Mouse (Mus musculus): ENCODE data around the gene Sntg2.

DNA sequence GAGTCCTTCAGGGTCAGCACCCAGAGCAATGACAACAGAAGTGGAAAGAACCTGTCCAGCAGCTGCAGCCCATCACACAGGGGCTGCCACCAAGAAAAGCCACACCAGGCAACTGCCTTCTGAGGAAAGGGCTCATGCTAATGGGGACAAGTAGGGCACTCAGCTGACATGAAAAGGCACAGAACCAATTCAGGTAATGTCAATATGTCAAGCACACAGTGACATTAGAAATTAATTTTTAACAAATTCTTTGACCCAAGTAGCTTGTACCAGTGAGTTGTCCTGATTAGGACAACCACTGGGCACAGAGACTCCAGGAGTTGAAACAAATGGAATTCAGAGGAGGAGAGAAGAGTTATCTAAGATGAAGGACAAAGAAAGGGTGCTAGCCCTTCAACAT is 60.2 kb downstream of the Sntg2 start:
- TF ChIP-seq POLR2A (IDR thresholded peaks at IDR 0.05; ENCODE audit: control insufficient read depth, low read depth, low read length) (no peak), CTCF (IDR thresholded peaks at IDR 0.05; ENCODE audit: control insufficient read depth, insufficient read depth, insufficient replicate concordance, low read depth, low read length) (no peak)
